Mouse (Mus musculus) lung, postnatal 0 days (tissue): Measurements from ENCODE around the gene Itgae.

Experiments used
- CTCF ChIP-seq: IDR thresholded peaks from 2 replicates; pipeline ENCODE4 v1.5.1; 2016; ENCODE audit warnings: antibody characterized with exemption, mild to moderate bottlenecking
- EP300 ChIP-seq: IDR thresholded peaks from 2 replicates; pipeline ENCODE4 v1.6.1; 2016; ENCODE audit warnings: antibody characterized with exemption, mild to moderate bottlenecking, control low read depth

DNA sequence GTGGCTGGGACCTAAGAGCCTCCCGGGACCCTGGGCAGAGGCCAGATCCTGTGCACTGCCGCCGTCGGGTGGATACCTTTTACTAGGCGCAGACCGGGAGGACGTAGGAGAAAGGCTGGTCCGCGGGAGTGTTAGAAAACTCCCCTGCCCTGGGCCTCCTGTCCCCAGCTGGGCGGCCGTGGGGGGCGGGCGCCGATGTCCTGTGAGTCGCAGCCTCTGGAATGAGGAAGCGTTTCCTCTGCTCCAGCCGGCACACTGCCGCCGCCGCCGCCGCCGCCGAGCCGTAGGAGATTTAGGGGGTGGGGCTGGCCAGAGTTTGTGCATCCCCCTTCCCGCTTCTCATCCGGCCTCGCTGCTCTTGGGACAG, 87.1 kb downstream of the Itgae start:
- TF ChIP-seq CTCF: peak; percentile 13; the same call in 1 of the 2 replicates
- TF ChIP-seq EP300: peak; percentile 63
